Mouse (Mus musculus): ENCODE results near the gene Ccnq. TPM values are rescaled to one million over a fixed set of nuclear protein-coding genes. Genes with fewer than 3 reads are reported as not detected.
A peak's percentile ranks its signal among the peaks of the same experiment; 100 is the strongest.
"Not testable (repeated sequence)": the region's sequence is repeated elsewhere in the genome, so short reads cannot be mapped to it uniquely, and the experiment has no call there.

Gene Ccnq
- total RNA-seq, 2 experiments from 2014 or later: 18.0 to 18.4 TPM

GRCm38 (mm10) chr11:78764304-78764703 is 12.8 kb upstream of the Ccnq start:
- intact Hi-C loops (cut with DNase I): loop anchor here (10.0 kb wide), 1 partner anchor 1380 kb away; the partner anchor contains the start of gene Tefm
- no peak for DNase-seq

- intact Hi-C loops (cut with DNase I): loop anchor here (10.0 kb wide), 1 partner anchor 1383 kb away; the partner anchor contains the start of gene Tefm
- DNase-seq: no peak
Observed at GRCm38 (mm10) chr11:78762201-78762600, 10.7 kb upstream of the Ccnq start.

- intact Hi-C loops (cut with DNase I): loop anchor here (10.0 kb wide), 1 partner anchor 1384 kb away; the partner anchor contains the start of gene Tefm
Observed at GRCm38 (mm10) chr11:78761086-78761485, 9.6 kb upstream of the Ccnq start.

GRCm38 (mm10) chr11:78755299-78755698 is 3.8 kb upstream of the Ccnq start:
- intact Hi-C loops (cut with DNase I): no loop called here
- DNase-seq: no peak

More at GRCm38 (mm10) chr11:78761086-78761485, 9.6 kb upstream of the Ccnq start:
- DNase-seq: no peak

DNA sequence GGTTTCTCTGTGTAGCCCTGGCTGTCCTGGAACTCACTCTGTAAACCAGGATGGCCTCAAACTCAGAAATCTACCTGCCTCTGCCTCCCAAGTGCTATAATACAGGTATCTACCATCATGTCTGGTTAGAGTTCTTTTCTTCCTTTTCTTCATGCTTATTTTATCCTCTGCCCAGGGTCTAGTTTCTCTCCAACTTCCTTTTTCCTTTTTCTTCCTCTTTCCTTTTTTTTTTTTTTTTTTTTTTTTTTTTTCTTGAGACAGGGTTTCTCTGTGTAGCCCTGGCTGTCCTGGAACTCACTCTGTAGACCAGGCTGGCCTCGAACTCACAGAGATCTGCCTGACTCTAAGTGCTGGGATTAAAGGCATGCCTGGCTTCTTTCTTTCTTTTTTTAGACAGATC is 2.6 kb upstream of the Ccnq start:
- not testable (repeated sequence) for DNase-seq
- intact Hi-C loops (cut with DNase I): loop anchor here (5.0 kb wide), 1 partner anchor 57 kb away; the partner anchor contains the start of gene Nlk

DNA sequence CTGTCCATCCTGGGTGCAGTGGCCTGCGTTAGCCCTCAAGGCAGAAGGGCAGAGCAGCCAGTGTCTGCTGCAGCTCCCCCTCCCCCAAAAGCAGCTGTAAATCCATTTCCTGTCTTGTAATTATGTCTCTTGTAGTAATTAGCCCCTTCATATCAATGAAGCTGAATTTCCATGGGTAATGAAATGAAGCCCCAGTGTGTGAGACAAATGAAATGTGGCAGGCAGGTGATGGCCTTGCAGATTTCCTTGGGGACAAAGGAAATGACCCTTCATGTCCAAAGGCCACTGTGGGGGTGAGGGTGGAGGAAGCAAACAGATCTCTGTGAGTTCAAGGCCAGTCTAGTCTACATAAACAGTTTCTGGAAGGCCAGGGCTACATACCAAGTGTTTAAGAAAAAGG is 1.7 kb upstream of the Ccnq start:
- intact Hi-C loops (cut with DNase I): loop anchor here (5.0 kb wide), 1 partner anchor 56 kb away; the partner anchor contains the start of gene Nlk

DNA sequence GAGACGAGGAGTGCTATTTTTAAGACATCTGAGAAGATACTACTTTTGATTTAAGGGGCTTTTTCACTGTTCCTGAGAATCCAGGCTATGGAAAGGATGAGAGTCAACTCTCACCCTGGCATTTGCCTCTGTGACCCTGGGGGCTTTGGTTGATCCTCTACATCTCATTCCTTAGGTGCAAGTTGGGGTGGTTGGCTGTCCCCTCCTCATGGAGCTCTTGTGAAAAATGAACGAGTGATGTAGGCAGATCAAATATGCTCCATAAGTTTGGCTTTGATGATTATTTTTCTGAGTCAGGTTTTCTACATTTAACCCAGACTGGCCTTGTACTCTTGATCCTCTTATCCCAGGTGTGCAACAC is 294 bp upstream of the Ccnq start:
- intact Hi-C loops (cut with DNase I): loop anchor here (2.0 to 5.0 kb wide), 2 partner anchors 55 to 75 kb away; partner anchors contain the start of genes Lyrm9 and Nlk
- DNase-seq: no peak

More for the DNA sequence above, 1.7 kb upstream of the Ccnq start:
- DNase-seq: no peak

GRCm38 (mm10) chr11:78746264-78746663 is 5.3 kb downstream of the Ccnq start:
- intact Hi-C loops (cut with DNase I): no loop called here
- no peak for DNase-seq

DNA sequence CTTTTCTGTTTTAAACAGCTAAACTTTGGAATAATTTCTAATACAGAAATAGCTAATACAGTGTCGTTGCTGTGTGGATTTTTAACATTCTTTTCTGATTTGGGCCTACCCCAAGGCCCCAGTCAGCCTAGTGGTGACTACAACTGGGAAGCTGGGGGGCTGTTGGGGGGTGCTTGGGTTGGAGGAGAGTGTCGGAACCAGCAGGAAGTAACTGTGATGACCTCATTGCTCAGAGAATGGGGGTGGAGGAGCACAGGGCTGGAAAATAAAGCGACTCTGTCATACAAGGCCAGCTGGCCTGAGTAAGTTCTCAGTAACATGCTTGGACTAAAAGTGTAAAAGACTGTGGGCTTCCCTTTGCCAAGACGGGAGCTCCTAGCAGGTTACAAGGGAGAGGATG is 6.1 kb downstream of the Ccnq start:
- DNase-seq: peak; percentile 53
- intact Hi-C loops (cut with DNase I): no loop called here

DNA sequence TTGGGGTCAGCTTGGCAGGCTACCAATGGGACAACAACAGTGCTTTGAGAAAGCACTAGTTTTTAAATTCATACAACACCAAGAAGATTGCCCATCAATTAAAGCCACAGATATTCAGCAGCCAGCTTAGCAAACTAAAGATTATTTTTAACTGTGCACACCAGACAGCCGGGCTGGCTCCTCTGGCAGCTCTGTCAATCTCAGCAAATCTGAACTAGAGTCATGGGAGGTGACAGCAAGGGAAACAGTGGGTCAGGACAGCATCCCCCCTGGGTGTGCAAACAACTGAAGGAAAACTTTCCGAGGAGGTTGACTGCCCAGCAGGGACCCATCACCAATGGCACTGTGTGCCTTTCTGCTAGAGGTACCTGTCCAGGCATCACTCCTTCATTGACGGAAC is 9.1 kb downstream of the Ccnq start:
- DNase-seq: no peak
- intact Hi-C loops (cut with DNase I): no loop called here

DNA sequence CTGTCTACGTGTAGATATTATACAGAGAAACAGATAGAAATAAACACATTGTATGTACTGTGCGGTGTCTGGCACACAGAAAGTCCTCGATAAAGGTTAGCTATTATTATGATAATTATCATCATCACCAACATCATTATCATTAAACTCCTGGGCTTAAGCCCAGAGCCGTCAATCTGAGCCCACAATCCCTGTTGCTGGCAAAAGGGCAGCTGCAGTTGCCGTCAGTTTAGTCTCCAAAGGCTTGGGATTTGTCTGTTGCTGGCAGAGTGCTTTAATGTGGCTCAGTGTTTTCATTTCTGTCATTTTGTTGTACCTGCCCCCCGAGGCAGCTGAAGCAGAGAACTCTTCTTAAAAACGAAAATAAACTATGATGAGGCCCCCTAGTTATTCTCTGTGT is 9.6 kb downstream of the Ccnq start:
- intact Hi-C loops (cut with DNase I): no loop called here
- DNase-seq: no peak

DNA sequence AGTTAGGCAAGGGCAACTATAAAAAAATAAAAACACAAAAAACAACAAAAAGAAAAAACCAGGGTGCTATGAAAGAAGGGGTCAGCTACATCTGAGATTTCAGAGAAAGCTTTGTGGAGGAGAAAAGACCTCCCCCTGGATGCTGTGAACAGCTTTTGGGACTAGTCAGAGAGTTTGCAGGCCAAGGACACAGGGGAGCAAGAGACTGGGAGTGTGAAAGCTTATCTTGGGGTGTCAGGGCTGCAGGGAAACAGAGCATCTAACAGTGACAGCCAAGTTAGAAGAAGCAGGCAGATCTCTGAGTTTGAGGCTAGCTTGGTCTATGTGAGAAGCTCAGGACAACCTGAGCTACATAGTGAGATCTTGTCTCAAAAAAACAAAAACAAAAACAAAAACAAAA is 12.2 kb downstream of the Ccnq start:
- no peak for DNase-seq
- intact Hi-C loops (cut with DNase I): no loop called here

DNA sequence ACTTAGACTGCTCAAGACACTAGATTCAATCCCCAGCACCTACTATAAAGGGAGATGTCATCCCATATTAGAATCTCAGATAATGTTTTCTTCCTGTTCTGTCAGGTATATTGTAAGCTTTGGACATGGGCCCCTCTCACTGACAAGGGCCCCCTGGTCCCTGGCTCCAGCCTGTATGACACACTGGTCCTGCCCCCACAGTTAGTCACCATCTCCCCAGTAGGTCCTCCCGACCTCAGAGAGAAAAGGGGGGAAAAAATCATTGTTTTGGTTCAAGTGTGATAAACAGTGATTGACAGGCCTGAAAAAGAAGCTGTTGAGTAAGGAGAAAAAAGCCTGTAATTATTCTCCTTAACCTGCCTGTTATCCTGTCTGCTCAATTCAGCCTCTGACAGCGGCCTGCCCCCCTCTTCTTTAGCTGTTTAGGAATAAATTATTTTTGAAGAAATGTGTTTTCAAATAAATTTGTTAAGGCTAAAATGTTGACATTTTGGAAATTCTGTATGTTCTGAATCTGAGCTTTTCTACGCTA is 14.6 kb downstream of the Ccnq start:
- DNase-seq: no peak
- intact Hi-C loops (cut with DNase I): no loop called here

- intact Hi-C loops (cut with DNase I): no loop called here
- DNase-seq: no peak
Observed at GRCm38 (mm10) chr11:78735168-78735567, 16.4 kb downstream of the Ccnq start.

DNA sequence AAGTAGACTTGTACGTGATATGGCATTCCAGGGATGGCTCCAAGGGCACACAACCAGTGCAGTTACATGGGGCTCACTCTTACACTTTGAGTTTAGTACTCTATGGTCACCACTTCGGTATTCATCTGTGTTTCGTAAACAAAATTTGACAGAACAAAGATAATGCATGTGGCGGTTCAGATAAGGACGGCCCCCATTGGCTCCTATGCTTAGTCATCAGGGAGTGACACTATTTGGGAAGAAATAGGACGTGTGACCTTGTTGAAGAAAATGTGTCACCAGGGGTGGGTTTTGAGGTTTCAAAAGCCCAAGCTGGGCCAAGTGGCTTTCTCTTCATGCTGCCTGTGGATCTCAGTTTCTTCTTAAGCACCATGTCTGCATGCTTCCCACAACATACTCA is 18.9 kb downstream of the Ccnq start:
- intact Hi-C loops (cut with DNase I): no loop called here
- no peak for DNase-seq

DNA sequence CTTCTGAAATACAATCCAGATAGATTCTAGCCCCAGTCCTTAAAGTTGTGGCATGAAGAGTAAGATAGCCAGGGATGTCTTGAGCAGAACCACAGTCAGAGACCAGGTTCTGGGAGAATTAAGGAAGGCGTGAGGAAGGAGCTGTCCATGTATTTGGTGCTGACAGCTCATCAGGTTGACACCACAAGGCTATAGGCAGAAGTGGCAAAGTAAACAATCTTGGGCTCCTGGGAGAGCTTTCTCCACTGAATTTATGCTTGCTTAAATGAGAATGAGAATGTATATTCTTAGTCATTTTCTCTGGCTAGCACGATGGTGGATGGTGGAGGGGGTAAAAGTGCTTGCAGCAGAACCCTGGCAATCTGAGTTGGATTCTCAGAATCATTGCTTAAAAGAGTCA is 20.6 kb downstream of the Ccnq start:
- intact Hi-C loops (cut with DNase I): no loop called here
- DNase-seq: peak in 1 of 2 experiments; percentile 20

- DNase-seq: no peak
- intact Hi-C loops (cut with DNase I): no loop called here
Observed at GRCm38 (mm10) chr11:78728041-78728440, 23.5 kb downstream of the Ccnq start.

DNA sequence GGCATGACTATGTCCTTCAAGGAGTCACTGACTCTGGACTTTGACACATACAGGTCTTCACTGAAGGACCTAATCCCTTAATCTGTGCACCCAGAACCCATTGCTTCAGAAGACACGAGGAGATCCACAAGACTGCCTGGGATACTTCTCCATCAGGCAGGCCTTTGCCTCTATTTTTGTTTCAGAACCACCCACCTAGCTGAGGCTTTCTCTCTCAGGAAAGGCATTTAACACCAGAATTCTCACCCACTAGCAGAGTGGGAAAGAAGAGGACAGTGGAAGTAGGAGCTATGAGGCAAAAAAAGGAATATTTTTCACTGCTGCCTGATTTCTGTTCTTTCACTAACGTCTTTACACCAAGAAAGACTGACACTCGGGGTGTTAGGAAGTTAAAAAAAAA is 25.2 kb downstream of the Ccnq start:
- intact Hi-C loops (cut with DNase I): no loop called here
- DNase-seq: no peak

DNA sequence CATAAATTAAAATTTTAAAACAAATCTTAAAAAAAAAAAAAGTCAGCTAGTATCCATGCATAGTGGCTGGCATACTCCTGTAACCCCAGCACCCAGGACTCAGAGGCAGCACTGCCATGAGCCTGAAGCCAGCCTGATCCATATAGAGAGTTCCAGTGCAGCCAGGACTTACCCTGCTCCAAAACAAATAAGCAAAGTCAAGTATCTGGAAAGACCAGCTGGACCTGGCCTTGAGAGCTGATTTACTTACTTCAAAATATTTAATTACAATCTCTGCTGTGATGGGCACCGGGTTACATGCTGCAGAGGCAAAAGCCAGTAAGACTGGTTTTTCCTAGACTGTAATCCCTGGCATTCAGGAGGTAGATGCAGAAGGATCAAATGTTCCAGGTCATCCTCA is 26.7 kb downstream of the Ccnq start:
- intact Hi-C loops (cut with DNase I): no loop called here
- DNase-seq: no peak

DNA sequence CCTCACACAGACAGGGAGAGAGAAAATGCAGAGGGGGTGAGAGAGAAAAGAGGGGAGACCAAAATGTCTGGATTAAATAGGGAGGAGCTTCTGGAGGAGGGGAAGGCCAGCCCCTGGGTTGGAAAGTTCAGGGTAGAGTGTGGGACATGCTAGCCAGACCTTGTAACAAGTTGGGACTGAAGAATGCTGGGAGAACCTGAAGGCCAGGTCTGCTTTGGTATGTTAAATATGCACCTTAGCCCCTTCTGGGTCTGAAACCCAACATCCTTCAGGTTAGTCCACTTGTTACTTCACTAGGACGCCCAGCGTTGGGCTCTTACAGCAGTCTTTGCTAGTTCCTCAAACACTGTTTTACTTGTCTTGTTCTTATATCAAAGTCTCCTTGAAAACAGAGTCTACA is 30.1 kb downstream of the Ccnq start:
- intact Hi-C loops (cut with DNase I): no loop called here
- DNase-seq: no peak

GRCm38 (mm10) chr11:78717655-78718054 is 33.9 kb downstream of the Ccnq start:
- intact Hi-C loops (cut with DNase I): no loop called here

DNA sequence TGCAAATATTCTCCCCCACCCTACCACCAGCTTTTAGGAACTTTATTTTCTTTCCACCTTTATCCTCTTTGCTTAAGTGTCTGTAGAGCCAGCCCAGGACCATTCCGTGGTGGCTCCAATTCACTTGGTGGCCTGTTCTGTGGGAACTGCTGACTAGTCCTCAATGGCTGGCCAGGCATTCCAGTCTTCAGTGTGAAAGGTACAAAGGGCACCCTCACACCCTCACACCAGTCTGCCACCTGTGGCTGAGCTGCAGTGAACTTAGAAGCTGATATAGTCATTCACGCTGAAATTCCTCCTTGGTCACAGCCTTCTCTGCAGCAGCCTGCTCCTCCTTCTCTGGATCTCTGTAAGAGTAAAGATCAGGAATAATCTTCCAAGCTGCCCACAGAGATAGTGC is 42.9 kb downstream of the Ccnq start:
- intact Hi-C loops (cut with DNase I): no loop called here
- DNase-seq: no peak

More at GRCm38 (mm10) chr11:78717655-78718054, 33.9 kb downstream of the Ccnq start:
- DNase-seq: no peak

DNA sequence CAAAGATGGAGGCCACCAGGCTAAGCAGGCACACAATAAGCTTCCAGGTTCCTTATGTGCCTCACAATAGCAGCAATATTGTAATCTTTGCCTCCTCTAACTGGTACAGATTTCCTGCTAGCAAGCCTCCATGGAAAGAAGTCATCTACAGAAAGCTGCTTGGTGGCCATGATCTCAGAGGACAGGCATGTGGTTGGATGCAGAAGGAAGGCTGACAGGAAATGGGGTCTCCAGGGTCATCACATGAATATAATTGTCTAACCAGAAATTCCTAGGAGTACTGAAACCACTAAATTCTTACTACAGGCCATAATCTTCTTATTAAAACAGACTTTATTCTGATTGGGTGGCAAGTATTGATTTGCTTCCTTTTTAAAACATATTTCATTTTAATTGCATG is 45.5 kb downstream of the Ccnq start:
- intact Hi-C loops (cut with DNase I): no loop called here
- no peak for DNase-seq

All from heart, postnatal 10 days (tissue).